Mouse (Mus musculus) cerebellum, adult 2 months (tissue): ENCODE results near the gene Eml2.

Experiments
- CTCF ChIP-seq: fragments of 200-500 bp; IDR thresholded peaks from 2 replicates; pipeline ENCODE4 v1.5.1; 2011; ENCODE audit warnings: low read depth, mild to moderate bottlenecking, control low read depth, low read length, moderate library complexity, borderline replicate concordance; ENCODE audit not compliant: insufficient read depth
- POLR2A ChIP-seq: fragments of 200-500 bp; IDR thresholded peaks from 2 replicates; pipeline ENCODE4 v1.6.1; 2011; ENCODE audit warnings: low read length, control low read depth, borderline replicate concordance; ENCODE audit not compliant: insufficient read depth

GRCm38 (mm10) chr7:19243858-19244257, 67.6 kb downstream of the Eml2 start:
- TF ChIP-seq POLR2A (no peak), CTCF (no peak)
